Mouse (Mus musculus): ENCODE results near the gene Klf7.

GRCm38 (mm10) chr1:64005194-64005593 lies 116.9 kb downstream of the Klf7 start:
- TF ChIP-seq POLR2A (IDR thresholded peaks at IDR 0.05; ENCODE audit: borderline replicate concordance, insufficient read depth, low read length) (no peak), CTCF (IDR thresholded peaks at IDR 0.05; ENCODE audit: borderline replicate concordance, insufficient read depth, low read depth, low read length) (no peak)

All from cerebellum, adult 2 months (tissue).